Mouse (Mus musculus): ENCODE measurements around the gene Cox15. TPM values are rescaled to one million over a fixed set of nuclear protein-coding genes. Genes with fewer than 3 reads are reported as not detected.

The Cox15 gene
- polyA plus RNA-seq, 1 experiment from 2014 or later = 13.6 TPM

DNA sequence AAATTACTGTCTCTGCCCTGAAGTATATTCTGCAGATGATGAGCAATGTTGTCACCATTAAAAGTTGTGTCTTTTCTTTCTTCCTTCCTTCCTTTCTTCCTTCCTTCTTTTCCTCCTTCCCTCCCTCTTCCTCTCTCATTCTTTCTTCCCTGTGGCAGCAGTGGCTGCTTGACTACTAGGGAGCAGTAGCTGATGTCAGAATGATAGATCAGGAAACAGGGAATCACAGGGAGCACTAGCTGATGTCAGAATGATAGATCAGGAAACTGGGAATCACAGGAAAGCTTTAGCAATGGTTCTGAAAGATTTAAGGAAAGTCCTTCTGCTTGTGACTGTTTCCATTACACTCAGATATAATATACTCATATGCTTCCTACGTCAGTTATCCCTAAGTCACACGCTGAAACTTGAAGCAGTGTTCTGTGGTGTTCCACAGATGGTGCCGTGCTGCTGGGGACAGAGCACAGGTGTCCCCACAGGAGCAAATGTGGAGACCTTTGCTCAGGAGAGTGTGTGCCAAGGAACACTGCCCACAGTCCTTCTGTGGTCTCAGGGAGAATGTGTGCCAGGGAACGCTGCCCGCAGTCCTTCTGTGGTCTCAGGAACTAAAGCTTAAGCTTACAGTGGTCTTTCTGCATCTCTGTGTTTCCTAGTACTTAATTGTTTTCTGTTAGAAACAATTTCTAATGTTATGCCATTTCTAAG is 55.0 kb downstream of the Cox15 start:
- Histone ChIP-seq H3K4me2 (replicated peaks) (no peak overlapping the region), H3K9me3 (no peaks in the 10 kb centered on the region), H3K27ac (replicated peaks) (no peak overlapping the region), H3K4me1 (no peaks in the 10 kb centered on the region), H3K36me3 (peaks cover 22% of the 10 kb centered on the region), H3K4me3 (no peak overlapping the region), H3K27me3 (no peaks in the 10 kb centered on the region), H3K9ac (replicated peaks) (no peak overlapping the region)
- no peak for ATAC-seq (ENCODE audit: low FRiP score, low read depth)
- WGBS = 92% methylated on average over 5 of the region's 5 CpGs

- H3K9ac ChIP-seq (replicated peaks) = no peak overlapping the region
- WGBS = 55% methylated on average over 10 of the region's 10 CpGs
- no peak overlapping the region for H3K4me2 ChIP-seq (replicated peaks)
- H3K4me1 ChIP-seq = peaks cover 5% of the 10 kb centered on the region; the same call in 1 of the 2 replicates
- ATAC-seq (ENCODE audit: low FRiP score, low read depth) = no peak
- H3K27ac ChIP-seq (replicated peaks) = no peak overlapping the region
- no peaks in the 10 kb centered on the region for H3K27me3 ChIP-seq
- peaks cover 15% of the 10 kb centered on the region for H3K36me3 ChIP-seq
- H3K4me3 ChIP-seq = no peak overlapping the region
- H3K9me3 ChIP-seq = no peaks in the 10 kb centered on the region
Measured at GRCm38 (mm10) chr19:43695514-43695964, 57.3 kb downstream of the Cox15 start.

- H3K4me2 ChIP-seq (replicated peaks) = no peak overlapping the region
- WGBS = 48% methylated on average over 14 of the region's 14 CpGs
- H3K4me3 ChIP-seq = no peak overlapping the region
- H3K9me3 ChIP-seq = no peaks in the 10 kb centered on the region
- H3K9ac ChIP-seq (replicated peaks) = no peak overlapping the region
- no peak overlapping the region for H3K27ac ChIP-seq (replicated peaks)
- peaks cover 7% of the 10 kb centered on the region for H3K36me3 ChIP-seq
- peaks cover 2% of the 10 kb centered on the region; the same call in 1 of the 2 replicates for H3K27me3 ChIP-seq
- peaks cover 15% of the 10 kb centered on the region for H3K4me1 ChIP-seq
- ATAC-seq (ENCODE audit: low FRiP score, low read depth) = no peak
Measured at GRCm38 (mm10) chr19:43692815-43693214, 60.0 kb downstream of the Cox15 start.

- peak within 1 kb of the TSS; percentile 76 for H3K27ac ChIP-seq (replicated peaks)
- peaks cover 15% of the 10 kb centered on the region for H3K4me1 ChIP-seq
- H3K4me2 ChIP-seq (replicated peaks) = peak within 1 kb of the TSS; percentile 81
- peak; percentile 99 for ATAC-seq (ENCODE audit: low FRiP score, low read depth)
- H3K4me3 ChIP-seq = peak within 1 kb of the TSS; percentile 75
- H3K9me3 ChIP-seq = no peaks in the 10 kb centered on the region
- H3K27me3 ChIP-seq = peaks cover 4% of the 10 kb centered on the region; the same call in 1 of the 2 replicates
- peak within 1 kb of the TSS; percentile 88 for H3K9ac ChIP-seq (replicated peaks)
- WGBS = under 1% methylated on average over 60 of the region's 60 CpGs
- H3K36me3 ChIP-seq = peaks cover 7% of the 10 kb centered on the region
Measured at GRCm38 (mm10) chr19:43689419-43690246, 63.2 kb downstream of the Cox15 start, which contains the start of gene Entpd7. Entpd7 (plus strand) TSS chr19:43689672.

Other genes starting within 250 kb of the Cox15 start
- gene Got1, start 228.4 kb downstream of the Cox15 start, polyA plus RNA-seq (2016; fragmentation: Nextera tagmentation; extraction: Ambion mirVana) = 55.1 and 56.2 TPM in 2 replicates
- gene Nkx2-3, start 140.7 kb downstream of the Cox15 start, polyA plus RNA-seq (2016; fragmentation: Nextera tagmentation; extraction: Ambion mirVana) = 0.97 and 2.5 TPM in 2 replicates
- gene Slc25a28, start 78.1 kb downstream of the Cox15 start, polyA plus RNA-seq (2016; fragmentation: Nextera tagmentation; extraction: Ambion mirVana) = 15.8 and 16.7 TPM in 2 replicates
- gene Entpd7, start 63.3 kb downstream of the Cox15 start, polyA plus RNA-seq (2016; fragmentation: Nextera tagmentation; extraction: Ambion mirVana) = 9.7 and 9.9 TPM in 2 replicates
- 10.6 and 11.2 TPM in 2 replicates for gene Cutc, start within 50 bp of the Cox15 start, polyA plus RNA-seq (2016; fragmentation: Nextera tagmentation; extraction: Ambion mirVana)
- not detected in 2 replicates for gene Abcc2, start 29.2 kb upstream of the Cox15 start, polyA plus RNA-seq (2016; fragmentation: Nextera tagmentation; extraction: Ambion mirVana)
- gene Dnmbp, start 187.2 kb upstream of the Cox15 start, polyA plus RNA-seq (2016; fragmentation: Nextera tagmentation; extraction: Ambion mirVana) = 16.6 and 17.1 TPM in 2 replicates
- 0.16 and 0.24 TPM in 2 replicates for gene Cpn1, start 233.6 kb upstream of the Cox15 start, polyA plus RNA-seq (2016; fragmentation: Nextera tagmentation; extraction: Ambion mirVana)

Measured in midbrain, embryonic 12.5 days (tissue).